Mouse (Mus musculus) forelimb bud, embryonic 11.5 days (tissue): Measurements from ENCODE around the gene Lrrc61.

Experiments used
- DNase-seq: peaks from one replicate; pipeline ENCODE4 v3.0.0-alpha.2; 2012; ENCODE audit warnings: low read depth, low spot score

Gene Lrrc61

DNA sequence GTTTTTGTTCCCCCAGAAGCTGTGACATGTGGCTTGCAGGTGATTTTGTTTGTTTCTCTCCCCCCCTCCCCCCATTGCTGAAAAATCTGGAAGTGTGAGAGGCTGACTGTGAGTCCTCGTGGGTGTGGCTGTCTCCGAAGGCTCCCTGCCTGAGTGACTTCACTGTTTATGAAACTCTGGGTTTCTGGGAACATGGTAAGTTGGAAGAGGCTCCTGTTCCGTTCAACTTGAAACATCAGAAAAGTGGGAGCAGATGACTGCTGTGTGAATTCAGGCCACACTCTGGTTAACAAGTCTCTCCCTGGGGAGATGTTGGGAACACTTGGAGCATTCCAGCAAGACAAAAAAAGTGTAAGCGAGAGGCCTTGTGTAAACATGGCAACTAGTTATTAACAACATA, 7.7 kb upstream of the Lrrc61 start:
- no peak for DNase-seq

- DNase-seq: no peak
These were observed 6.3 kb upstream of the Lrrc61 start for GRCm38 (mm10) chr6:48548314-48548713.

DNA sequence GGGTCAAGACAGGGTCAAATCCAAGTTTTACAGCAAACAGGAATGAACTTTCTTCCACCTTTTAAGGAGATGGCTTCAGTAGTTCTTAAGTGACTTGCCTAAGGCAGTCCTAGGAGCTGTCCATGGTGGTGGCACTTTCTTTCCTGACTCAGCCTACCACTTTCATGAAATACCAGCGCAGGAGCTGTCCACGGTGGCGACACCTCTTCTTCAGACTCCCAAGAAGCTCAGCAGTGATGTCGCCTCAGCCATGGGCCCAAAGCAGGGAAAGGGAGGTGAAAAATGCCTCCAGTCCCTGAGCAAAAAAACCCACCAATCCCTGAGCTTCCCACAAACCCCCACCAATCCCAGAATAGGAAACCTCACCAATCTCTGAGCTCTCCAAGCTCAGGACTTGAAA, 1.7 kb upstream of the Lrrc61 start:
- DNase-seq: no peak

DNA sequence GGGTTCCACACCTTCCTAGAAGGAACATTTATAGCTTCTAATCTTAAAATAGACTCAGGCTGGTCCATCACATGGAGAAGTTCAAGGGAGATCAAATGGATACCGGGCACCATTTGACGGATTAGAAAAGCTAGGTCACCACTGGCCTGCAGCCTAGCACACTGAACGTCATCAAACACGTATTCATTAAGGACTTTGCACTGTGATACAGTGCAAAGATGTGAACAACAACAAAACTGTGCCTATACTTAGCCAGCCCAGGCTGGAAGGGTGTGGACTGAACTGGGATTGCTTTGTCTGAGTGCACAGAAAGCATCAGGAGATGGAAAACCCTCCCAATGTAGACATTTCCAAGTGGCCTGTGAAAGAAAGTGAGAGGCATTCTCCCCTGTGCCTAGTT, 777 bp upstream of the Lrrc61 start:
- no peak for DNase-seq

DNA sequence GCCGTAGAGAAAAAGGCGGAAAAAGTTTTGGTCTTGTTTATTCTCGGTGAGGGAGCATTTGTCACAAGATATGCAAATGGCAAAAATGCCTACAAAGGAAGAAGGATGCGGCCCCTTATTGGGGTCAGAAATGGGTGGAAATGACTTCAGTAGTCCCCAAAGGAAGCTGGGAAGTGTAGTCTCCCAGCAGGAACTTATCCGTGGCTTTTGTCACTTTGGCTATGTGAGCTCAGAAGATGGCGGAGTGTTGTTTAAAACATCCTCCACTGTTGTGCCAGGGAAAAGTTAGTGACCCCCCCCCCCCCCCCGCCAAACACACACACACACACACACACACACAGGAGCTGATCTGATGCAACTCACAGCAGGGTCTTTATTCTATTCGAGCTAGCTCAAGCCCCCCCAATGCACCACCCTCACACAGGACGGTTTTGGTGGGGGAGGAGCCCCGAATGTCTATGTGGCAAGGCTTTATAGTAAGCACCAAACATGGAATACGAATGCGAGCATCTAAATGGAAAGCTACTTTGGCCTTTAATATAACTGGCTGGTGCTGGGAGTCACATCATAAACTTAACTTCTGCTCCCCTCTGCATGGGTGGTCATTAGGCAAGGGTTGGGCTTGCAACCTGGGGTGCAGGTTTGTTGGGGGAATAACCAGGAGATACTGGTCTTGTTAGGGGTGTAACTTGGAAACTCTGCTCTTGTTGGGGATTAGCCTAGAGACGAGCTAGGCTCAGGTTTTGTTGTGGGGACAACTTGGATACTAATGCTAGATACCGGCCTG, 701 bp downstream of the Lrrc61 start:
- peak; percentile 63 for DNase-seq

DNA sequence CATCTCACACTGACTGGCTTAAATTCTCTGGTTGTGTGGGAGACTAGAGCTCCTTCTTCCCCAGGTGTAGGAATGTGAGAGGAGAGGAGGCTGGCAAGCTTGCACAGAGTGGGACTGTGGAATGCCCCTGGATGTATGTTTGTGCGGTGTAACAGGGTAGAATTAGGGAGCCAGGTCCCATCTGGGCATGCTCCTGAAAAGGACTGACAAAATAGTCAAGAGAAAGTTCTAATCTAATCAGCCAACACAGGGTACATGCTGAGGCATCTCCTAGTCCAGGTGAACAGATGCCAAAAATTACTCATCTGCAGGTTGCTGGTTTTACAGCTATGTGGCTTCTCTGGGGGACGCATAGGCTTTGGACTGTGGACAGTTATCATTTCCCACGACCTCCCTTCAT, 1.4 kb downstream of the Lrrc61 start:
- DNase-seq: no peak

DNA sequence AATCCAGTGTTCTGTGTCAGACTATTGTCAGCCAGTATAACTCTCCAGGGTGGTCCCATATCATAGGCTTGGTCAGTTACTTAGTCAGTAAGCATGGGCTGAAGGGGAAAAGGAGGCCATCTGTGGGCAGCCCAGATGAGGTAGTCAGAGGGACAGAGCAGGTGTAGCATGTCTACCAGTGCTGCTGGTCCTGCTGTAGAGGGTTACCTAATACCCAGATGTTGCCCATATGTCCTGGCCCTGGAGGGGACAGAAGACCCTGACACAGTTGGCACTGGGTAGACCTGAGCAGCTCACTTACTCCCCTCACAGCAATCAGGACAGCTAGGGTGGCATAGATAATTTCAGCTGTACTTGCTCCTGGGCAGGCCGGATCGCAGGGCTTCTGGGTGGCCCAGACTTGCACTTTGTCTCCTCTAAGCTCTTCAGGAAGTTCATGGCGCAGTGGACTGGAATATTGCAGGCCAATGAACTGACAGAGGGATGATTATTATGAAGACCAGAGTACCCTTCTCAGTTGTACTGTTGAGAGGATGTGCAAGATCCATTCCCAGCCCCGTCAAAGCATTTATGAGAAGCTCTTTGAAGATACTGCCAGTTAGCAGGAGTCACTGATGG, 11.2 kb downstream of the Lrrc61 start:
- no peak for DNase-seq

GRCm38 (mm10) chr6:48566312-48566711, 11.7 kb downstream of the Lrrc61 start:
- DNase-seq: no peak

DNA sequence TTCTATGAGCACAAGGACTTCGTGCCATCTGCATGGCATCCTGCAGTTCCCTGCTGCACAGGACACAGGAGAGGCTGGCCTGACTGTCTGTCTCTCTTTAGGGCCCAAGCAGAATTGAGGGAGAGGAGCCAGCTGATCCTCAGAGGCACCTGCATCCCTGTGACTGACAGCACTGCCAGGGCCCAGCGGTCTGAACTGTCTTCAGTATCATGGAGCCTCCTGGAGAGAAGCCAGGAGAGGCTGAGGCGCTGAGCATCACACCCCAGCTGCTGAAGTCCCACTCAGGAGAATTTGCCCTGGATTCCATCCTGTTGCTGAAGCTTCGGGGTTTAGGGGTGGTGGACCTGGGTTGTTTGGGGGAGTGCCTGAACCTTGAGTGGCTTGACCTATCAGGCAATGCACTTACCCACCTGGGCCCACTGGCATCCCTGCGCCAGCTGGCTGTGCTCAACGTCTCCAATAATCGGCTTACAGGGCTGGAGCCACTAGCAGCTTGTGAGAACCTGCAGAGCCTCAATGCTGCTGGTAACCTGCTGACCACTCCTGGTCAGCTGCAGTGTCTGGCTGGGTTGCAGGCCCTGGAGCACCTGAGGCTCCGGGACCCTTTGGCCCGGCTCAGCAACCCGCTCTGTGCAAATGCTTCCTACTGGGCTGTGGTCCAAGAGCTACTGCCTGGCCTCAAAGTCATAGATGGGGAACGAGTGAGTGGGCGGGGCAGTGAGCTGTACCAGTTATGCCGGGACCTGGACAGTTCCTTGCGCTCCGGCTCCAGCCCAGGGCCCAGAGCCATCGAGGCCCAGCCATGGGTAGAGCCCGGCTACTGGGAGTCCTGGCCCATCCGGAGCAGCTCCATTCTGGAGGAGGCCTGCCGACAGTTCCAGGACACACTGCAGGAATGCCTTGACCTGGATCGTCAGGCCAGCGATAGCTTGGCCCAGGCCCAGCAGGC, 13.7 kb downstream of the Lrrc61 start:
- DNase-seq: no peak

- DNase-seq: no peak
These were observed 14.6 kb downstream of the Lrrc61 start for GRCm38 (mm10) chr6:48569065-48569807.

DNA sequence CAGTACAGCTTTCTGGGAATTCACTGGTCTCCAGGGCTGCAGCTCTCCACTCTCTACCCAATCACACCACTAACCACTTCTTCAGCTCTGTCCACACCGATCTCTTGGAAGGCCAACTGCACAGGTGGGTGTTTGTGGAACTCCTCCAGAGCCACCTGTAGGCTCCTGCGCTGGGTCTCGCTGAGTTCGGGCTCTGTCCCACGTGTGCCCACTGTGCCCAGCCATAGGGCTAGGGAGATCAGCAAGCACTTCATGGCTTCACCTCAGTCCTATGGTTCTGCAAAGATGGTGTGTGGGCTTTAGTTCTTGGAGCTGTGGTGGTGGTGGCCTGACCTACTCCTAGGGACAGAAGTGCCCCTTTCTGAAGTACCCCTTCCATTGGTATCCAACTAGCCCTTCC, 17.4 kb downstream of the Lrrc61 start:
- DNase-seq: no peak

GRCm38 (mm10) chr6:48572572-48573061, 18.0 kb downstream of the Lrrc61 start, which contains the start of gene Rarres2:
Gene Rarres2, minus strand, starts transcription at chr6:48572789.
- peak; percentile 16 for DNase-seq

DNA sequence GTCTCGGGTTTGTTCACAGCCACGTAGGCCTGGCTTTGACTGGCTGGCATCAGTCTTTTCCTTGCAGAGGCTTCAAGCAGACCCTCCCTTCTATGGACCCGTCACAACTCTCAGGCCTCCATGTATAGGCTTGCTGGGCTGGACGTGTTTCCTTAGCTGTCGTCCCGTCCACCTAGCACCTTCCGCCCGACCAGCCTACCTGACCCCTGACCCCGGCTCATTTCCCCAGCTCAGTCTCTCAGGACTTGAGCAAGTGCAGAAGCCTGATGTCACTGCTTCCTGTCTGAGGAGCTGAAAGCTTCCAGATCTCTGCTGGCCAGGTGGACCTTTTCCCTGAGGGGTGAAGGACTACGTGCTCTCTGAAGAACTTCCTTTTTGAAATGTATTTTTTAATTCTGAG, 18.7 kb downstream of the Lrrc61 start:
- DNase-seq: peak; percentile 42

DNA sequence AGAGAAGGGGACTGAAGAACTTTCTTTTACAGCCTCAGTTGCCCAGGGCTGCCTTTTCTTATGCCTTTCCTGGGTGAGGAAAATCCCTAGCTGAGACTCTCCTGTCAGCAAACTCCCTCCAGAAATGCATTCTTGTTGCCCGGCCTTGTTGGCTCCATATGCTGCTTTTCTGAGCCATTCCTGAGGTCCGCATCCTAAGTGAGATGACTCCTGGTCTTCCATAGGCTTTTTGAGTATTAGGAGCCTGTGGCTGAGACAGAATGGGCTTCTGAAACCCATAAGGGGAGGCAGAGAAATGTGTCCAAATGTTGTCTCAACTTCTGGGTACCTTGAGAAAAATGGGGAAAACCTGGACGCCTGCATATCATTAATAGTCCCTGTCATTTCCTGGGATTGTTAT, 19.4 kb downstream of the Lrrc61 start:
- DNase-seq: no peak

GRCm38 (mm10) chr6:48578736-48579135, 24.1 kb downstream of the Lrrc61 start:
- no peak for DNase-seq

DNA sequence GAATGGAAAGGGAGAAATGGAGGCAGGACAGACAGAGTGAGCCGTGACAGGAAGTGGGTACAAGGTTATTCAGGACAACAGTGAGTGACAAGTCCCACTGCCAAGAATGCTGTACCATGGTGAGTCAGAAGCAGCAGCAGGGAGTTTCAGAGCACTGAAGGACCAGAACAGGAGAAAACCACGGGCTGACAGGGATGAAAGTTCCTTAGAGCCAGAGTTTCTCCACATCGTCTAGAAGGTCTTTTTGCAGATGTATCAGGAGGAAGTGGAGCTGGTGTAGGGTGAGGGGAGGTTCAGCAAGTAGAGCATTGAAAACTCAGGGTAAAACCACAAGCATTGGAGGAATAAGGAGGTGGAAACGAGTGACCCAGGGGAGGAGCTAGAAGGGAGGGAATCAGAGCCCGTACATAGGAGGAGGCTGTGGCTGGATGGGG, 24.6 kb downstream of the Lrrc61 start:
- DNase-seq: no peak

DNA sequence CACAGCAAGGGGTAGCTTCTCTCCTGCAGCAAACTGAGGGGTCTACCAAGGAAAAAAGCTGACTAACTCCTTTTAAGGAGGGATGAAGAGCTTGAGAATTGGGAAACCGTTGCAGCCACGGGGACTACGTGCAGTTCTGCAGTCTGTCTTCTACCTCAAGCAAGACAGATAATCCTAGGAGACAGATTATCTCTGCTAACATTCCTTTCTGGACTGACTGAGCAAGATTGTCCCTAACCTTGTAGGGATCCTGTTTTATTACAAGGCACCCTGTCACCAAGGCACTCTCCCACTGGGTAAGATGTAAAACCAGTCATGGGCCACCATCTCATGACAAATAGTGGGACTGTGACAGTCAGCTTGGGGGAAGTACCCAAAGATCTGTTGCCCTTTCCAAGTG, 26.7 kb downstream of the Lrrc61 start:
- DNase-seq: no peak

GRCm38 (mm10) chr6:48582037-48582436, 27.4 kb downstream of the Lrrc61 start:
- peak; percentile 57 for DNase-seq

- no peak for DNase-seq
These were observed 34.7 kb downstream of the Lrrc61 start, which contains the start of gene Gm45021 for GRCm38 (mm10) chr6:48589194-48589750. Gene Gm45021, plus strand, starts transcription at chr6:48589610.

- DNase-seq: no peak
These were observed 36.7 kb downstream of the Lrrc61 start for GRCm38 (mm10) chr6:48591221-48591845.
